Mouse (Mus musculus) MEL (cell line): Measurements from ENCODE around the gene Cflar. TPM values are rescaled to one million over a fixed set of nuclear protein-coding genes. Genes with fewer than 3 reads are reported as not detected.

Source experiments
- DNase-seq: peaks from one replicate; pipeline ENCODE4 v3.0.0; 2011; ENCODE audit warnings: low read depth, low spot score
- H3K27ac ChIP-seq: 2 replicates; pipeline ENCODE4 v1.5.1; 2012; ENCODE audit warnings: low read depth, mild to moderate bottlenecking, control low read depth, low read length, moderate library complexity; ENCODE audit not compliant: control insufficient read depth
- H3K27me3 ChIP-seq, 2 experiments: fragments of 150-350 bp in 1 of 2; sonication (generic) in 1 of 2; 2 replicates each; pipeline ENCODE4 v1.6.1; 2012; ENCODE audit warnings: low read length in 2 of 2, mild to moderate bottlenecking in 2 of 2, improper control_type of control experiment in 1 of 2, moderate library complexity in 1 of 2; ENCODE audit not compliant: insufficient read depth in 2 of 2, control insufficient read depth in 1 of 2
- H3K36me3 ChIP-seq, 2 experiments: 2 replicates each; pipeline ENCODE4 v1.6.1; 2012 to 2014; ENCODE audit warnings: low read length in 2 of 2, improper control_type of control experiment in 1 of 2, inconsistent platforms in 1 of 2, mild to moderate bottlenecking in 1 of 2; ENCODE audit not compliant: insufficient read depth in 2 of 2, control insufficient read depth in 1 of 2
- H3K4me1 ChIP-seq, 2 experiments: fragments of 150-350 bp in 1 of 2; sonication (generic) in 1 of 2; 2 replicates each; pipeline ENCODE4 v1.6.1; 2012; ENCODE audit warnings: low read length in 2 of 2, improper control_type of control experiment in 1 of 2, mild to moderate bottlenecking in 1 of 2; ENCODE audit not compliant: insufficient read depth in 2 of 2, control insufficient read depth in 1 of 2
- H3K4me3 ChIP-seq, 2 experiments: fragments of 150-350 bp in 1 of 2; sonication (generic) in 1 of 2; 2 replicates each; pipeline ENCODE4 v1.5.1; 2012; ENCODE audit warnings: low read depth in 2 of 2, low read length in 2 of 2, mild to moderate bottlenecking in 2 of 2, moderate library complexity in 2 of 2, control low read depth in 1 of 2, improper control_type of control experiment in 1 of 2; ENCODE audit not compliant: control insufficient read depth in 1 of 2, insufficient read depth in 1 of 2
- H3K79me2 ChIP-seq: 2 replicates; pipeline ENCODE4 v1.6.1; 2012; ENCODE audit warnings: mild to moderate bottlenecking, low read length, moderate library complexity; ENCODE audit not compliant: control insufficient read depth, poor library complexity, insufficient read depth
- H3K9ac ChIP-seq: 2 replicates; pipeline ENCODE4 v1.6.1; 2012; ENCODE audit warnings: low read depth, mild to moderate bottlenecking, control low read depth, low read length, moderate library complexity; ENCODE audit not compliant: control insufficient read depth, poor library complexity, severe bottlenecking
- H3K9me3 ChIP-seq: fragments of 150-350 bp; sonication (generic); replicated peaks from 2 replicates; pipeline ENCODE4 v1.6.1; 2012; ENCODE audit warnings: mild to moderate bottlenecking, low read length, improper control_type of control experiment, moderate library complexity; ENCODE audit not compliant: insufficient read depth
- CHD1 ChIP-seq: IDR thresholded peaks from 2 replicates; pipeline ENCODE4 v1.6.1; 2012; ENCODE audit warnings: low read depth, mild to moderate bottlenecking, inconsistent platforms, low read length, improper control_type of control experiment
- CHD2 ChIP-seq: IDR thresholded peaks from 2 replicates; pipeline ENCODE4 v1.6.1; 2011; ENCODE audit warnings: low read length, improper control_type of control experiment
- EP300 ChIP-seq, 2 experiments: IDR thresholded peaks; 2 replicates each; pipeline ENCODE4 v1.6.1; 2011; ENCODE audit warnings: improper control_type of control experiment in 2 of 2, low read length in 2 of 2, low read depth in 1 of 2, mild to moderate bottlenecking in 1 of 2
- GABPA ChIP-seq: IDR thresholded peaks from 2 replicates; pipeline ENCODE4 v1.6.1; 2012; ENCODE audit warnings: low read depth, mild to moderate bottlenecking, inconsistent platforms, low read length, improper control_type of control experiment, moderate library complexity
- KAT2A ChIP-seq: conservative IDR thresholded peaks from 2 replicates; pipeline ENCODE4 v1.6.1; 2012; ENCODE audit warnings: low read depth, low read length, improper control_type of control experiment, inconsistent platforms
- MAZ ChIP-seq: IDR thresholded peaks from 2 replicates; pipeline ENCODE4 v1.6.1; 2012; ENCODE audit warnings: low read depth, mild to moderate bottlenecking, inconsistent platforms, low read length, improper control_type of control experiment
- MEF2A ChIP-seq: IDR thresholded peaks from 2 replicates; pipeline ENCODE4 v1.6.1; 2014; ENCODE audit warnings: low read depth, mild to moderate bottlenecking, inconsistent platforms, low read length, improper control_type of control experiment; ENCODE audit not compliant: poor library complexity, insufficient replicate concordance, severe bottlenecking; ENCODE audit errors: extremely low read depth
- NELFE ChIP-seq: IDR thresholded peaks from 2 replicates; pipeline ENCODE4 v1.6.1; 2011; ENCODE audit warnings: low read depth, low read length, improper control_type of control experiment
- POLR2A ChIP-seq, 2 experiments: IDR thresholded peaks; 2 replicates each; pipeline ENCODE4 v1.6.1; 2011 to 2012; ENCODE audit warnings: low read length in 2 of 2, mild to moderate bottlenecking in 2 of 2, control low read depth in 1 of 2, improper control_type of control experiment in 1 of 2, low read depth in 1 of 2, moderate library complexity in 1 of 2; ENCODE audit not compliant: control insufficient read depth in 1 of 2, insufficient read depth in 1 of 2, poor library complexity in 1 of 2
- RAD21 ChIP-seq: IDR thresholded peaks from 2 replicates; pipeline ENCODE4 v1.6.1; 2011; ENCODE audit warnings: mild to moderate bottlenecking, low read depth, low read length, improper control_type of control experiment
- RCOR1 ChIP-seq: IDR thresholded peaks from 2 replicates; pipeline ENCODE4 v1.6.1; 2012; ENCODE audit warnings: low read depth, mild to moderate bottlenecking, inconsistent platforms, low read length, improper control_type of control experiment
- SMC3 ChIP-seq: IDR thresholded peaks from 2 replicates; pipeline ENCODE4 v1.6.1; 2011; ENCODE audit warnings: low read depth, low read length, improper control_type of control experiment
- TAL1 ChIP-seq: IDR thresholded peaks from 2 replicates; pipeline ENCODE4 v1.6.1; 2012; ENCODE audit warnings: mild to moderate bottlenecking, inconsistent platforms, low read length, moderate library complexity, mixed read lengths
- TCF12 ChIP-seq: IDR thresholded peaks from 2 replicates; pipeline ENCODE4 v1.6.1; 2014; ENCODE audit warnings: low read depth, mild to moderate bottlenecking, inconsistent platforms, low read length, improper control_type of control experiment, moderate library complexity
- USF2 ChIP-seq, 2 experiments: IDR thresholded peaks; 2 replicates each; pipeline ENCODE4 v1.6.1; 2011 to 2012; ENCODE audit warnings: improper control_type of control experiment in 2 of 2, low read length in 2 of 2, borderline replicate concordance in 1 of 2, inconsistent platforms in 1 of 2, low read depth in 1 of 2, mild to moderate bottlenecking in 1 of 2; ENCODE audit not compliant: insufficient read depth in 1 of 2
- ZC3H11A ChIP-seq: IDR thresholded peaks from 2 replicates; pipeline ENCODE4 v1.6.1; 2012; ENCODE audit warnings: low read depth, mild to moderate bottlenecking, inconsistent platforms, low read length, improper control_type of control experiment
- ZNF384 ChIP-seq: IDR thresholded peaks from 2 replicates; pipeline ENCODE4 v1.6.1; 2012; ENCODE audit warnings: low read depth, mild to moderate bottlenecking, inconsistent platforms, low read length, improper control_type of control experiment
- polyA plus RNA-seq, 2 experiments: library from polyadenylated mRNA; stranded (reverse) in 1 of 2; unstranded in 1 of 2; fragments of >175 nt in 1 of 2; fragments of >200 nt in 1 of 2; gene quantifications; 2 replicates each; pipeline versions ENCODE4 v1.2.1 to v1.2.4; 2012; ENCODE audit warnings: low replicate concordance in 2 of 2, low read depth in 1 of 2; ENCODE audit not compliant: insufficient read length in 2 of 2, insufficient read depth in 1 of 2, missing spikeins in 1 of 2
- total RNA-seq: library from RNA; depleted of rRNA; stranded (reverse); fragments of 300-350 nt; gene quantifications from 2 replicates; pipeline ENCODE4 v1.2.3, GENCODE M21; 2012

Cflar gene
- total and polyA plus RNA-seq, 3 experiments = 13.1 to 13.2 TPM; not detected in 1

GRCm38 (mm10) chr1:58713893-58714231 is 2.6 kb downstream of the Cflar start:
- H3K4me3 ChIP-seq = peak overlapping the region; percentile 76 to 97
- H3K9ac ChIP-seq = peak overlapping the region; percentile 76
- no peak for DNase-seq
- TF ChIP-seq MAZ (0 out of 2 replicates have a peak, but pooled peaks have one; percentile 32), GABPA (no peak), CHD1 (peak; percentile 34; the same call in 1 of the 2 replicates)
- peaks cover 29 to 35% of the 10 kb centered on the region in 2 experiments for H3K4me1 ChIP-seq
- H3K27ac ChIP-seq = peak overlapping the region; percentile 87
- no peaks in the 10 kb centered on the region for H3K27me3 ChIP-seq
- H3K36me3 ChIP-seq = peaks cover 0 to 45% of the 10 kb centered on the region in 2 experiments; a peak in 3 of 4 replicates
- H3K79me2 ChIP-seq = peaks cover 27% of the 10 kb centered on the region
- H3K9me3 ChIP-seq = no peaks in the 10 kb centered on the region

- no peak for TF ChIP-seq EP300 (IDR thresholded peaks at IDR 0.05; ENCODE audit: low read depth in 1 of 2, low read length in 2 of 2)
- TF ChIP-seq NELFE = 0 out of 2 replicates have a peak, but pooled peaks have one; percentile 15
- TF ChIP-seq ZNF384 = peak; percentile 53
- 0 out of 4 replicates have a peak, but pooled peaks of 1 of the 2 experiments have one; percentile 19 for TF ChIP-seq POLR2A (IDR thresholded peaks at IDR 0.05; ENCODE audit: control insufficient read depth in 1 of 2, insufficient read depth in 1 of 2, low read depth in 1 of 2, low read length in 2 of 2, poor library complexity in 1 of 2)
- peak overlapping the region; percentile 31; the same call in 1 of the 2 replicates for H3K27ac ChIP-seq
- peaks cover 33 to 40% of the 10 kb centered on the region in 2 experiments for H3K4me1 ChIP-seq
- no peak for DNase-seq
- peaks cover 0 to 49% of the 10 kb centered on the region in 2 experiments; a peak in 3 of 4 replicates for H3K36me3 ChIP-seq
- H3K27me3 ChIP-seq = no peaks in the 10 kb centered on the region
- peak overlapping the region; percentile 76 for H3K9ac ChIP-seq
- no peaks in the 10 kb centered on the region for H3K9me3 ChIP-seq
- peak overlapping the region; percentile 76 to 97 for H3K4me3 ChIP-seq
- H3K79me2 ChIP-seq = peaks cover 27% of the 10 kb centered on the region
These were observed 3.1 kb downstream of the Cflar start for GRCm38 (mm10) chr1:58714361-58714760.

- Histone ChIP-seq H3K4me3 (peak overlapping the region in 1 of 2 experiments; percentile 31; a peak in 1 of 4 replicates), H3K36me3 (peaks cover 0 to 56% of the 10 kb centered on the region in 2 experiments; a peak in 3 of 4 replicates), H3K27me3 (no peaks in the 10 kb centered on the region), H3K9ac (peak overlapping the region; percentile 71), H3K27ac (peak overlapping the region; percentile 99), H3K9me3 (no peaks in the 10 kb centered on the region), H3K79me2 (peaks cover 27% of the 10 kb centered on the region), H3K4me1 (peaks cover 37 to 51% of the 10 kb centered on the region in 2 experiments)
- DNase-seq = no peak
- TF ChIP-seq SMC3 = no peak
- no peak for TF ChIP-seq CHD2
- no peak for TF ChIP-seq RAD21
- TF ChIP-seq USF2 (IDR thresholded peaks at IDR 0.05; ENCODE audit: borderline replicate concordance in 1 of 2, insufficient read depth in 1 of 2, low read depth in 1 of 2, low read length in 2 of 2) = no peak
- no peak for TF ChIP-seq RCOR1
- TF ChIP-seq TCF12 = no peak
- TF ChIP-seq TAL1 = no peak
- no peak for TF ChIP-seq ZC3H11A
- TF ChIP-seq KAT2A = no peak
- no peak for TF ChIP-seq MEF2A
- no peak for TF ChIP-seq NELFE
These were observed 4.2 kb downstream of the Cflar start for GRCm38 (mm10) chr1:58715536-58715935.
